Mouse (Mus musculus) testis, adult 2 months (tissue): Measurements from ENCODE around the gene Zfp935.
"Not testable (repeated sequence)": the region's sequence is repeated elsewhere in the genome, so short reads cannot be mapped to it uniquely, and the experiment has no call there.

Source experiments
- CTCF ChIP-seq: fragments of 200-500 bp; IDR thresholded peaks from 2 replicates; pipeline ENCODE4 v1.5.1; 2012; ENCODE audit warnings: low read depth, mild to moderate bottlenecking, inconsistent platforms, low read length, moderate library complexity; ENCODE audit not compliant: control insufficient read depth, insufficient read depth, insufficient replicate concordance
- POLR2A ChIP-seq: fragments of 200-500 bp; IDR thresholded peaks from 2 replicates; pipeline ENCODE4 v1.6.1; 2012; ENCODE audit warnings: low read depth, mild to moderate bottlenecking, inconsistent platforms, low read length, moderate library complexity; ENCODE audit not compliant: control insufficient read depth

DNA sequence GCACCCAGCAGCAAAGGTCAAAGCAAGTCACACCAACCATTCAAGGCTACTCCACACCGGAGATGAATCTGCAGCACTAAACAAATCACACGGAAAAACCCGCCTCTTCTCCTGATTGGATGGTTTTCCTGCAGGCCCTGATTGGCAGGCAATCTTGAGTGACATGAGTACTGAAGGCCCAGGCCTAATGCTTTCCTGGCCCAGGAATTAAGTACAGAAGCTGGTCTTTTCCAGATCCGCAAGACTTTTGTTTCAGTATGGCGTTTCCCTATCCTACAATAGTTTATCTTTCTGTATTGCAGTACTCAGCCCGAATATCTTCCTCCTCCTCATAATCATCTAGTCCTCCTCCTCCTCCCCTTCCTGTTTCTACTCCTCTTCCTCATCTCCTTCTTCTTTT, 12.8 kb upstream of the Zfp935 start, which contains the start of gene Zfp934:
- not testable (repeated sequence) for TF ChIP-seq POLR2A, CTCF
